Mouse (Mus musculus): Measurements from ENCODE around the gene Tcf7l2. TPM values are rescaled to one million over a fixed set of nuclear protein-coding genes. Genes with fewer than 3 reads are reported as not detected.

The Tcf7l2 gene
- polyA plus RNA-seq, 1 experiment from 2014 or later, result 48.9 TPM

DNA sequence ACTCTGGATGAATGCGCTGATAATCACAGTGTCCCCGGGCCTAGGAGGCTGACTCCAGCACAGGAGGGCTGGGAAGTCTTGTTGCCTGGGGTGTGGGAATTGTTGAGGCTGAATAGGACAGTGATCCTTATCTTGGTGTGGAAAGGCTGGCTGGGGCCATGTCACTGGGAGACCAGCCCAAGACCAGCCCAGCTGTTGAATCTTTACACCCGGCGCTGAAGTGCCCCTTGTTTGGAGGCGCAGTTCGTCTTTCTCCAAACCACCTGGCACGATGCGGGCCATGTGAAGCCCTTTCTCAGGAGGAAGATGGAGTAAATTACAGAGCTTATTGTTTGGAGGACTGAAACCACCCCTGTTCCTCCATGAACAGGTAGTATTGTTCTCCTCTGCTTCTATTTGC is 15.1 kb downstream of the Tcf7l2 start:
- no peaks in the 10 kb centered on the region; the same call in 1 of the 2 replicates for H3K36me3 ChIP-seq (ENCODE audit: control insufficient read depth, insufficient read depth, low read length)
- H3K4me1 ChIP-seq (replicated peaks; ENCODE audit: control insufficient read depth, insufficient read depth, low read length), result peaks cover 8% of the 10 kb centered on the region
- H3K9ac ChIP-seq (ENCODE audit: low read depth, low read length), result no peak overlapping the region
- no peaks in the 10 kb centered on the region for H3K27me3 ChIP-seq (replicated peaks; ENCODE audit: control insufficient read depth, insufficient read depth, low read length)
- DNase-seq (ENCODE audit: low spot score) (no peak), ATAC-seq (replicated peaks; ENCODE audit: low FRiP score) (no peak)
- no peak overlapping the region for H3K27ac ChIP-seq (ENCODE audit: low read depth, low read length)
- WGBS, result 78% methylated on average over 8 of the region's 8 CpGs
- H3K9me3 ChIP-seq (ENCODE audit: control insufficient read depth, low read length), result no peaks in the 10 kb centered on the region
- H3K4me2 ChIP-seq, result no peak overlapping the region
- H3K4me3 ChIP-seq (ENCODE audit: low read depth, low read length), result no peak overlapping the region

DNA sequence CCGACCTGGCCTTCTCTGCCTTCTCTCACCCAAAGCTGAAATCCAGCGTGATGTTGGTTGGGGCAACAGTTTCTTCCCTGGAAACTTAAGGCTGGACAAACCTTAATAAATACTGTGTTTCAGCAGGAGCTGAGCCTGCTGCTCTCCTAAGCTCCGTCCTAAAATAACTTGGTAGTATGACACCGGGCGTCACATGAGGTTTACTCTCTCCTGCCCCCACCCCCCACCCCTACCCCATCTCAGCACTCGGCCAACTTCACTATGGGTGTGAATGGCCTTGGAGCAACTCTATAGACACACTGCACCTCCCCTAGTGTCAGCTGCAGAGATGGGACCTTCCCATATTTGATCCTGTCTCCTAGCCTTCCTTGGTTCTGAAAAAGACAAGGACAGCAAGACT is 15.8 kb downstream of the Tcf7l2 start:
- 75% methylated on average over 6 of the region's 6 CpGs for WGBS
- Histone ChIP-seq H3K4me2 (no peak overlapping the region), H3K27me3 (replicated peaks; ENCODE audit: control insufficient read depth, insufficient read depth, low read length) (no peaks in the 10 kb centered on the region), H3K4me1 (replicated peaks; ENCODE audit: control insufficient read depth, insufficient read depth, low read length) (peaks cover 8% of the 10 kb centered on the region), H3K9ac (ENCODE audit: low read depth, low read length) (no peak overlapping the region), H3K4me3 (ENCODE audit: low read depth, low read length) (no peak overlapping the region), H3K27ac (ENCODE audit: low read depth, low read length) (no peak overlapping the region), H3K36me3 (ENCODE audit: control insufficient read depth, insufficient read depth, low read length) (no peaks in the 10 kb centered on the region; the same call in 1 of the 2 replicates), H3K9me3 (ENCODE audit: control insufficient read depth, low read length) (no peaks in the 10 kb centered on the region)
- no peak for DNase-seq (ENCODE audit: low spot score)
- no peak for ATAC-seq (replicated peaks; ENCODE audit: low FRiP score)

DNA sequence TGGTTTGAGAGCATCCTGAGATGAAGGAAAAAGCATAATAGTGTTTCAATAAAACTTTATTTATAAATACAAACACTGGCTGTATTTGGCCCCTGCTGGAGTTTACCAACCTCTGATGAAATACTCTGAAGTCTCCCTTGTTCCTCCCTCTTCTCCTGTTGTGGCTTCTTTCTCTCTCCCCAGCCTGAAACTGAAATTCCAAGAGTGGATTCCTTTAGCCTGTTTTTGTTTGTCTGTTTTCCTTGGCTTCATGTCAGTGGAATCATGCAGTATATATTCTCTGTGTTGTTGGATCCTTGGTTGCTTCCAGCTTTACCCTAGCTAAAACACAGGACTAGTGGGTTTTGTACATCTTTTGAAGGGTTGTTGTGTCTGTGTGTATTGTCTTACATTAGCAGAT is 16.5 kb downstream of the Tcf7l2 start:
- Histone ChIP-seq H3K9me3 (ENCODE audit: control insufficient read depth, low read length) (no peaks in the 10 kb centered on the region), H3K27me3 (replicated peaks; ENCODE audit: control insufficient read depth, insufficient read depth, low read length) (no peaks in the 10 kb centered on the region), H3K36me3 (ENCODE audit: control insufficient read depth, insufficient read depth, low read length) (peaks cover 2% of the 10 kb centered on the region; the same call in 1 of the 2 replicates), H3K27ac (ENCODE audit: low read depth, low read length) (no peak overlapping the region), H3K4me3 (ENCODE audit: low read depth, low read length) (no peak overlapping the region), H3K4me2 (no peak overlapping the region), H3K9ac (ENCODE audit: low read depth, low read length) (no peak overlapping the region), H3K4me1 (replicated peaks; ENCODE audit: control insufficient read depth, insufficient read depth, low read length) (peaks cover 8% of the 10 kb centered on the region)
- no peak for DNase-seq (ENCODE audit: low spot score)
- no peak for ATAC-seq (replicated peaks; ENCODE audit: low FRiP score)

DNA sequence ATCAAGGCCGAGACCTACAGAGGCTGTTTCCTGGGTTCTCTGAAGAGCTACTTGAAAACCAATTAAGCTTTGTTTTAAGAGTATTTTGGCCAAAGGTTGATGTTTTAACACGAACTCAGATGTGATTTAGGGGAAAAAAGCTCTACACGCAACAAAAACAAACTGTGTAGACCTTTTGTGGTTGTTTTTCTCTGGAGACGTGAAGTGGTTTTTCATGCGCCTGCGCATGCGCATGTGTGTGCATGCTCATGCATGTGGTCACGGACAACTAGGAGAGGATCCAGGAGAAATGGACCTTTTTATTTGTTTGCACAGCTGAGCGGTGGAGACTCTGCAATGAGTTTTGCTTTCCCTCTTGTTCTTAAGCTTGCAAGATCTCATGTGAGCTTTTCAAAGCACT is 17.4 kb downstream of the Tcf7l2 start:
- H3K9ac ChIP-seq (ENCODE audit: low read depth, low read length), result no peak overlapping the region
- H3K36me3 ChIP-seq (ENCODE audit: control insufficient read depth, insufficient read depth, low read length), result peaks cover 2% of the 10 kb centered on the region; the same call in 1 of the 2 replicates
- H3K4me1 ChIP-seq (replicated peaks; ENCODE audit: control insufficient read depth, insufficient read depth, low read length), result peaks cover 11% of the 10 kb centered on the region
- no peak overlapping the region for H3K4me3 ChIP-seq (ENCODE audit: low read depth, low read length)
- WGBS, result 90% methylated on average over 9 of the region's 9 CpGs
- DNase-seq (ENCODE audit: low spot score) (no peak), ATAC-seq (replicated peaks; ENCODE audit: low FRiP score) (no peak)
- no peak overlapping the region for H3K27ac ChIP-seq (ENCODE audit: low read depth, low read length)
- H3K9me3 ChIP-seq (ENCODE audit: control insufficient read depth, low read length), result no peaks in the 10 kb centered on the region
- no peak overlapping the region for H3K4me2 ChIP-seq
- H3K27me3 ChIP-seq (replicated peaks; ENCODE audit: control insufficient read depth, insufficient read depth, low read length), result no peaks in the 10 kb centered on the region

DNA sequence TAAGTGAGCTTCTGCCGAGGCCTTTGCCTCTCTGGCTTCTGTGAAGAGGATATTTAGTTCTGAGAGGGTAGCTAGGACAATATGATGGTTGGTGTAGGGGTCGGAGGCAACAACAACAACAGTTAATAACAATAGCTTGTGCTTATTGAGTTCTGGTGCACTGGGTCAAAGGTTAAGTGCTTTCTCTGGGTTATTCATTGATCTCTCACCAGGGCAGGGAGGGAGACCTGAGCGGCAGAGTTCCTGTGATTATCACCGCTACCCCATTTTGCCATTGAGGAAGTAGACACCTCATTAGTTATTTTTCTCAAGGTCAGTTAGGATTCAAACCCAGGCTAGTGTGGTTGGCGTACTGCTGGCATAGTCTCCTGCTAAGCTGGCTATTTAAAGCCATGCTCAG is 19.5 kb downstream of the Tcf7l2 start:
- Histone ChIP-seq H3K4me2 (no peak overlapping the region), H3K4me3 (ENCODE audit: low read depth, low read length) (no peak overlapping the region), H3K36me3 (ENCODE audit: control insufficient read depth, insufficient read depth, low read length) (0 out of 2 replicates have a peak, but pooled peaks cover 2% of the 10 kb centered on the region), H3K27me3 (replicated peaks; ENCODE audit: control insufficient read depth, insufficient read depth, low read length) (no peaks in the 10 kb centered on the region; the same call in 1 of the 2 replicates), H3K9me3 (ENCODE audit: control insufficient read depth, low read length) (no peaks in the 10 kb centered on the region), H3K27ac (ENCODE audit: low read depth, low read length) (no peak overlapping the region), H3K4me1 (replicated peaks; ENCODE audit: control insufficient read depth, insufficient read depth, low read length) (peaks cover 8% of the 10 kb centered on the region; the same call in 1 of the 2 replicates), H3K9ac (ENCODE audit: low read depth, low read length) (no peak overlapping the region)
- DNase-seq (ENCODE audit: low spot score) (no peak), ATAC-seq (replicated peaks; ENCODE audit: low FRiP score) (no peak)
- WGBS, result 58% methylated on average over 5 of the region's 5 CpGs

DNA sequence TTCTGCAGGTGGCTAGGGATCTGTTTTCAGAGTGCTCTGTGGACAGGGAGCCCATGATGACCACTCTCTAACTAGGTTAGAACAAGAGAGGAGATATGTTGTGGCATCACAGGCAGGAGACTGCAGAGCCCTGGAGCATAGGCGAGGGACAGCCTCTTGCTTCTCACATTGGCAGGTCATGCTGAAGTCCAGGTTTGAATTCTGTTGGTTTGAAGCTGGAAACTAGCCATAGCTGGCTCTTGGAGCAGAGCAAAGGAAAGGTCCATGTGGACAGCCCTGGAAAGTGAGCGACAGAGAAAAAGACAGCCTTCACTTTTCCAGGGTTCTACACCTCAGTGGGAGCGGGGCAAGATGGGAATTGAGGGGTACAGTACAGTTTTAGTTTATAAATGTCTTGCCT is 20.6 kb downstream of the Tcf7l2 start:
- WGBS, result 85% methylated on average over 3 of the region's 3 CpGs
- H3K27ac ChIP-seq (ENCODE audit: low read depth, low read length), result no peak overlapping the region
- no peak for DNase-seq (ENCODE audit: low spot score)
- H3K4me2 ChIP-seq, result no peak overlapping the region
- no peak overlapping the region for H3K9ac ChIP-seq (ENCODE audit: low read depth, low read length)
- no peak for ATAC-seq (replicated peaks; ENCODE audit: low FRiP score)
- H3K9me3 ChIP-seq (ENCODE audit: control insufficient read depth, low read length), result no peaks in the 10 kb centered on the region
- no peaks in the 10 kb centered on the region; the same call in 1 of the 2 replicates for H3K27me3 ChIP-seq (replicated peaks; ENCODE audit: control insufficient read depth, insufficient read depth, low read length)
- 0 out of 2 replicates have a peak, but pooled peaks cover 2% of the 10 kb centered on the region for H3K36me3 ChIP-seq (ENCODE audit: control insufficient read depth, insufficient read depth, low read length)
- no peak overlapping the region for H3K4me3 ChIP-seq (ENCODE audit: low read depth, low read length)
- peaks cover 3% of the 10 kb centered on the region; the same call in 1 of the 2 replicates for H3K4me1 ChIP-seq (replicated peaks; ENCODE audit: control insufficient read depth, insufficient read depth, low read length)

DNA sequence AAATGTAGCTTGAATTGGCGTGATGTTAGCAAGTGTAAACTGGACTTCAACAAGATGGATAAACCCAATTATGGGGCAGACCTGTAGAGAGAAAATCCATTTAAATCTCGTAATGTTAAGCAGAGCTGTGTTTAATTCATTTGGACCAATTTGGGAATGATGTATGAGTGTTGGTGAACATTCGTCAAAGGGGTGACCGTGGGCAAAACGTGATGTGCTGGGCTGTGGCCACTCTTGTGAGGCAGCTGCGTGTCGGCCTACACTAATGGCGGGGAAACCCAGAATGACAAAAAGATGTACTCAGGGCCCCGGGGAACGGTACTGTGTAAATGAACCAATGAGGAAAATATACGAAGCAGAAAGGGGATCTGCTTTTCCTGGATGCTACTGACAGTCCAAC is 24.2 kb downstream of the Tcf7l2 start:
- 77% methylated on average over 11 of the region's 11 CpGs for WGBS
- Histone ChIP-seq H3K36me3 (ENCODE audit: control insufficient read depth, insufficient read depth, low read length) (0 out of 2 replicates have a peak, but pooled peaks cover 2% of the 10 kb centered on the region), H3K27me3 (replicated peaks; ENCODE audit: control insufficient read depth, insufficient read depth, low read length) (peaks cover 3% of the 10 kb centered on the region; the same call in 1 of the 2 replicates), H3K9ac (ENCODE audit: low read depth, low read length) (no peak overlapping the region), H3K4me1 (replicated peaks; ENCODE audit: control insufficient read depth, insufficient read depth, low read length) (peaks cover 10% of the 10 kb centered on the region), H3K4me3 (ENCODE audit: low read depth, low read length) (no peak overlapping the region), H3K4me2 (no peak overlapping the region), H3K9me3 (ENCODE audit: control insufficient read depth, low read length) (no peaks in the 10 kb centered on the region), H3K27ac (ENCODE audit: low read depth, low read length) (no peak overlapping the region)
- DNase-seq (ENCODE audit: low spot score), result no peak
- ATAC-seq (replicated peaks; ENCODE audit: low FRiP score), result no peak

DNA sequence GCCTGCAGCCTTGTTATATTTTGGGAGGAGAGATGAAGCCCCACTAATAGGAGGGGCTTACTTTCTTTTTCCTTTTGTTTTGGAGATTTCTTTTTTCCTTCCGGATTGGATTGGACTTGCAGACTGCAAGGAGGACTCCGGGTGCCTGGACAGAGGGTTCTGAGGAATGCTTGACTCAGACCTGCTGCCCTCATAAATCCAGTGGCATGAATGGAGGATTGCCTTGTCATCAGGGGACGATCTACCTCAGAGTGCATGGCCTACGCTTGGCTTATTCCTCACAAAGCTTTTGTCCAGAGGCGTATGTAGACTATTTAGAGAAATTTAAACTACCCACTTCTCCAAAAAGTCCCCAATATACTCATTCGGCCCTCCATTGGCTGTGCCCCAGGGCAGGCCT is 25.5 kb downstream of the Tcf7l2 start:
- no peak overlapping the region for H3K27ac ChIP-seq (ENCODE audit: low read depth, low read length)
- H3K9ac ChIP-seq (ENCODE audit: low read depth, low read length), result no peak overlapping the region
- 0 out of 2 replicates have a peak, but pooled peaks cover 2% of the 10 kb centered on the region for H3K36me3 ChIP-seq (ENCODE audit: control insufficient read depth, insufficient read depth, low read length)
- H3K4me3 ChIP-seq (ENCODE audit: low read depth, low read length), result no peak overlapping the region
- DNase-seq (ENCODE audit: low spot score) (no peak), ATAC-seq (replicated peaks; ENCODE audit: low FRiP score) (no peak)
- no peaks in the 10 kb centered on the region for H3K9me3 ChIP-seq (ENCODE audit: control insufficient read depth, low read length)
- peaks cover 10% of the 10 kb centered on the region for H3K4me1 ChIP-seq (replicated peaks; ENCODE audit: control insufficient read depth, insufficient read depth, low read length)
- H3K27me3 ChIP-seq (replicated peaks; ENCODE audit: control insufficient read depth, insufficient read depth, low read length), result peaks cover 8% of the 10 kb centered on the region
- no peak overlapping the region for H3K4me2 ChIP-seq
- 73% methylated on average over 6 of the region's 6 CpGs for WGBS

DNA sequence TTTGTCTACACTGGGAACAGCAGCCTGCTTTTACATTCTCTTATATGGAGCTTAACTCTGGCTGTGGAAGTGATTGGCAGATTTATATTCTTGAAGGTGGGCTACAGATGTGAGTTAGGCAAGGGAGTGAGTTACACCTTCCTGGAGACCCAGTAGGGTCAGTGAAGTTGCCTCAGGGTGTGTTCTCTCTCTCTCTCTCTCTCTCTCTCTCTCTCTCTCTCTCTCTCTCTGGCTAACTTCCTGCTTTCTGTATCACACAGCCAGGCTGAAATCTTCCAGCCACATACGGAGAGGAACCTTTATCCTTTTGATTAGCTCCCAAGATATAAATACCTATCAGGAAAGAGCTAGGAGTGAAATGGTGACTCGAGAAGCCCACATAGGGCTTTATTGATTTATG is 26.0 kb downstream of the Tcf7l2 start:
- H3K9ac ChIP-seq (ENCODE audit: low read depth, low read length), result no peak overlapping the region

More for the DNA sequence above, 26.0 kb downstream of the Tcf7l2 start:
- H3K27me3 ChIP-seq (replicated peaks; ENCODE audit: control insufficient read depth, insufficient read depth, low read length), result peaks cover 8% of the 10 kb centered on the region
- no peak for ATAC-seq (replicated peaks; ENCODE audit: low FRiP score)
- H3K4me1 ChIP-seq (replicated peaks; ENCODE audit: control insufficient read depth, insufficient read depth, low read length), result peaks cover 10% of the 10 kb centered on the region
- H3K27ac ChIP-seq (ENCODE audit: low read depth, low read length), result no peak overlapping the region
- no peaks in the 10 kb centered on the region for H3K9me3 ChIP-seq (ENCODE audit: control insufficient read depth, low read length)
- H3K36me3 ChIP-seq (ENCODE audit: control insufficient read depth, insufficient read depth, low read length), result 0 out of 2 replicates have a peak, but pooled peaks cover 2% of the 10 kb centered on the region
- H3K4me2 ChIP-seq, result no peak overlapping the region
- 23% methylated on average over 2 of the region's 2 CpGs for WGBS
- DNase-seq (ENCODE audit: low spot score), result no peak
- no peak overlapping the region for H3K4me3 ChIP-seq (ENCODE audit: low read depth, low read length)

Measured in liver, embryonic 11.5 days (tissue).